Mouse (Mus musculus) embryonic facial prominence, embryonic 12.5 days (tissue): ENCODE results near the gene Glo1. TPM values are rescaled to one million over a fixed set of nuclear protein-coding genes. Genes with fewer than 3 reads are reported as not detected.
"Not testable (repeated sequence)": the region's sequence is repeated elsewhere in the genome, so short reads cannot be mapped to it uniquely, and the experiment has no call there.

Experiments used
- ATAC-seq: fragments of 200-750 bp; cut with Nextera tagmentation; 2 replicates; pipeline ENCODE4 v1.8.0; 2017; ENCODE audit not compliant: insufficient number of reproducible peaks, insufficient read depth, low FRiP score, low TSS enrichment
- H3K27ac ChIP-seq: fragments of 300-500 bp; sonication (generic); 2 replicates; pipeline ENCODE4 v1.5.1; 2016; ENCODE audit warnings: mild to moderate bottlenecking
- H3K27me3 ChIP-seq: fragments of 300-500 bp; sonication (generic); 2 replicates; pipeline ENCODE4 v1.6.1; 2016; ENCODE audit warnings: mild to moderate bottlenecking, moderate library complexity
- H3K36me3 ChIP-seq: fragments of 300-500 bp; sonication (generic); 2 replicates; pipeline ENCODE4 v1.6.1; 2016; ENCODE audit warnings: mild to moderate bottlenecking
- H3K4me1 ChIP-seq: fragments of 300-500 bp; sonication (generic); 2 replicates; pipeline ENCODE4 v1.6.1; 2016
- H3K4me2 ChIP-seq: fragments of 300-500 bp; sonication (generic); replicated peaks from 2 replicates; pipeline ENCODE4 v1.6.1; 2016; ENCODE audit warnings: mild to moderate bottlenecking, moderate library complexity
- H3K4me3 ChIP-seq: fragments of 300-500 bp; sonication (generic); 2 replicates; pipeline ENCODE4 v1.5.1; 2016; ENCODE audit warnings: mild to moderate bottlenecking
- H3K9ac ChIP-seq: fragments of 300-500 bp; sonication (generic); 2 replicates; pipeline ENCODE4 v1.6.1; 2016; ENCODE audit warnings: mild to moderate bottlenecking, moderate library complexity
- H3K9me3 ChIP-seq: fragments of 300-500 bp; sonication (generic); 2 replicates; pipeline ENCODE4 v1.6.1; 2016; ENCODE audit warnings: mild to moderate bottlenecking, moderate library complexity
- WGBS: fragments of 180-500 bp; shearing (Covaris S2); methylation state at CpG from one replicate; pipeline ENCODE4 v1.1.7; 2016; 5-methylcytosine and 5-hydroxymethylcytosine counted together
- polyA plus RNA-seq: library from polyadenylated mRNA; unstranded; fragments of >200 nt; fragmentation: Nextera tagmentation; extraction: Ambion mirVana; gene quantifications from 2 replicates; pipeline ENCODE4 v1.2.1, GENCODE M21; 2016

Glo1 gene
- 215 and 218 TPM in 2 replicates for polyA plus RNA-seq

DNA sequence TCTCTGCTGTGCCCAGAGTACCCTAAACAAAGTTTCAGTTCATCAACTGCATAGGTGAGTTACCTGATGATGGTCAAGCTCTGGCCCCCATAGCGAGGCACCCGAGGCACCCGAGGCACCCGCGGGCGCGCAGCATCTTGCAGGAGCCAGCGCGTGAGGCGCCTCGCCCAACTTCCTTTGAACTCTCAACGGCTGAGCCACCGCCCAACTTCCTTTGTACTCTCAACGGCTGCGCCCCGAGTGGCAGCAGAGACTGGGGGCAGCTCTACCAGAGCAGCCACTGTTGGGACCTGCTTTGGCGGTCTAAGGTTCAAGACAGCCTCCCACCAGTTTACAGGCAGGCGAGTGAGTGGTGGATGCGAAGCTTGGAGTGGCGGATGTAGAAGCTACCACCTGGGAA, at the start of gene Glo1:
Glo1 (minus strand) TSS at position 153 of the 400 bp plus-strand sequence.
- H3K9me3 ChIP-seq, H3K27me3 ChIP-seq, H3K4me3 ChIP-seq, ATAC-seq, H3K4me1 ChIP-seq, H3K27ac ChIP-seq, H3K36me3 ChIP-seq, H3K4me2 ChIP-seq, H3K9ac ChIP-seq: not testable (repeated sequence)
- no CpG with 5 or more reads among the region's 20 CpGs for WGBS

DNA sequence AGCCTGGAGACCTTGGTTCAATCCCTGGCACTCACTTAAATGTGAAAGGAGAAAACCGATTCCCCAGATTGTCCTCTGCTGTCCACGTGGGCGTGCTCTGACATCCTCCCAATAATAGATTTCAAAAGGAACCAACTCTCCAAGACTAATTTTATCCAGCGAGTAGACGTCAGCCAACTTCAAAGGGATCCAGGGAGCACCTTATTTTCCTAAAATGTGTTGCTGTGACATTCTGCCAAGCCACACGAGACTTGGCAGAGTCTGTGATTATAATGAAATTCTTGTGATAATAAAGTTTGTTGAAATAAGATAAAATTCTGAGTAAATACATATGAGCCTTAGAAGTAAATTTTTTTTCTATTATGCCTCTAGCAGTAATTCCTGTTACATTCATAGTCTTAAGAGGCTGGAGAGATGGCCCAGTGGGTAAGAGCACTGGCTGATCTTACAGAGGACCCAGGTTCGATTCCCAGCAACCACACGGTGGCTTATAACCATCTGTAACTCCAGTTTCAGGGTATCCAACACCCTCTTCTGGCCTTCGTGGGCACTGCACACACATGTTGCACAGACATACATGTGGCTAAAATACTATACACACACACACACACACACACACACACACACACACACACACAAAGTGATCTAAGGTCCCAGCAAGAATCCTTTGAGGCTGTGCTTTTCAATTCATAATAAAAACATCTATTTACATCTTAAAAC, 48.5 kb upstream of the Glo1 start:
- Histone ChIP-seq H3K36me3 (no peaks in the 10 kb centered on the region), H3K9ac (no peak overlapping the region), H3K4me3 (no peak overlapping the region), H3K9me3 (0 out of 2 replicates have a peak, but pooled peaks cover 3% of the 10 kb centered on the region), H3K4me1 (no peaks in the 10 kb centered on the region), H3K4me2 (no peak overlapping the region), H3K27ac (no peak overlapping the region), H3K27me3 (no peaks in the 10 kb centered on the region)
- ATAC-seq: no peak
- 90% methylated on average over 9 of the region's 9 CpGs for WGBS

DNA sequence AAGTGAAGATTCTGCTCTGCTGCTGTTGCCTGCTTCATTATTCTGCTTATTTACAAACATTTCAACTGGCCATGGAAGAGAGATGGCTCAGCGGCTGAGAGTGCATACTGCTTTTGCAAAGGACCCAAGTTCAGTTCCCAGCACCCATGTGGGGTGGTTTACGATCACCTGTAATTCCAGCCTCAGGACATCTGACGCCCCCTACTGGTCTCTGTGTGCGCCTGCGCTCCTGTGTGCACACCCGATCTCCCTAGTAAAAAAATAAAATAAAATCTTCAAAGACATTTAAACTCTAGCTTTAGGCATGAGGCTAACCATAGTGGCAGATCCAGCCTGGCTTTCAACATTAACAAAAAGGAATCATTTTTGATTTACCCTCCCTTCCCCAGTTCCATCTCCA, 46.4 kb upstream of the Glo1 start:
- no peak for ATAC-seq
- H3K9me3 ChIP-seq: no peaks in the 10 kb centered on the region
- H3K4me3 ChIP-seq: no peak overlapping the region
- H3K27me3 ChIP-seq: no peaks in the 10 kb centered on the region
- H3K4me2 ChIP-seq: no peak overlapping the region
- no peak overlapping the region for H3K27ac ChIP-seq
- 90% methylated on average over 6 of the region's 6 CpGs for WGBS
- no peak overlapping the region for H3K9ac ChIP-seq
- no peaks in the 10 kb centered on the region for H3K36me3 ChIP-seq
- H3K4me1 ChIP-seq: no peaks in the 10 kb centered on the region

DNA sequence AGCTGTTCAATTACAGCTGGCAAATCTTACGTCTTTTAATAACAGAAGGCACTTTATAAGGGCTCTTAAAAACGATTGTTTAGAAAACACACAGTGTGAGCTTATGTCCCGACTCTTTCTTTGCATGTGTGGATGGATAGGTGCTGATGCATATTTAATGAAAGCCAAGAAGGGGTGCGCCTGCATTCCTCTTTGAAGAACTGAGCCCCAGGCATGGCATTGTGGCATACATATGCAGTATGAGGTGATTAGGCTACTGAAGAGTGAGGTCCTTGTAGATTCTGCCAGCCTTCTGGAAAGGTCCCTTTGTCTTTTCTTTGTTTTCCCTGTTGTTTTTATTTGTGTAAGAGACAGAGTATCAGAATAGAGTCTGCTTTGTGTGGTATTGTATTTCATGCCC, 45.9 kb upstream of the Glo1 start:
- ATAC-seq: no peak
- Histone ChIP-seq H3K9me3 (no peaks in the 10 kb centered on the region), H3K4me2 (no peak overlapping the region), H3K9ac (no peak overlapping the region), H3K4me3 (no peak overlapping the region), H3K27ac (no peak overlapping the region), H3K36me3 (no peaks in the 10 kb centered on the region), H3K27me3 (no peaks in the 10 kb centered on the region), H3K4me1 (no peaks in the 10 kb centered on the region)
- WGBS: 85% methylated on average over 4 of the region's 4 CpGs

DNA sequence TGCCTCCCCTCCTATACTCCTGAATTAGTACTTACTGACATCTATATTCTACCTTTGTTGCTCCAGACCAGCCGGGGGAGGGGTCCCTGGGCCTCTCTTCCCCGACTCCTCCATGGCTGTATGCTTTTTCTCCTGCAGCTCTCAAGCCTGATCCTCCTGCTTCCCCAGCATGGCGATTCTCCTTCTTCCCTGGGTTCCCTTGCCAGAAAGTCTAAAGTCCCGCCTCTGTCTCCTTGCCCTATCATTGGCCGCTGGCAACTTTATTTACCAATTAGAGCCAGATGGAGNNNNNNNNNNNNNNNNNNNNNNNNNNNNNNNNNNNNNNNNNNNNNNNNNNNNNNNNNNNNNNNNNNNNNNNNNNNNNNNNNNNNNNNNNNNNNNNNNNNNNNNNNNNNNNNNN, 38.2 kb upstream of the Glo1 start:
- H3K4me2 ChIP-seq: no peak overlapping the region
- no peak overlapping the region for H3K9ac ChIP-seq
- WGBS: 75% methylated on average over 5 of the region's 5 CpGs
- H3K4me3 ChIP-seq: no peak overlapping the region
- H3K36me3 ChIP-seq: no peaks in the 10 kb centered on the region
- no peaks in the 10 kb centered on the region for H3K4me1 ChIP-seq
- no peaks in the 10 kb centered on the region for H3K27me3 ChIP-seq
- no peak for ATAC-seq
- H3K9me3 ChIP-seq: no peaks in the 10 kb centered on the region
- no peak overlapping the region for H3K27ac ChIP-seq

DNA sequence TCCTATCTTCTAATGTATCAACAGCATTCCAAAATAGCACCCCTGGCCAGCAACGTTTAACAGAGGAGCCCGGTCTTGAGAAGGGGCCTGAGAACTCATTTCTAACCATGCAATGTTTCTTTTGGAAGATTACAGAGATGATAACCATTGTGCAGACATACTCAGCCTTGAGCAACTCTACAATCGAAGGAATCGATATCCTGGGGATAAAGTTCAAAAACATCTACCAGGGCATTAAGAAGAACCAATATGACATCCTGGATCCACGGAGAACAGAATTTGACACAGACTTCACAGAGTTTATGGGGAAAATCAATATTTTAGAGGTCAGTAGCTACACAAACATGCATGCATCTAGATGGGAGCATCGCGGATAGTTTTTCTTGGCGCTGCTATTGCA, 36.5 kb upstream of the Glo1 start:
- Histone ChIP-seq H3K36me3 (no peaks in the 10 kb centered on the region), H3K27ac (no peak overlapping the region), H3K4me1 (no peaks in the 10 kb centered on the region), H3K4me2 (no peak overlapping the region), H3K27me3 (no peaks in the 10 kb centered on the region), H3K4me3 (no peak overlapping the region), H3K9ac (no peak overlapping the region), H3K9me3 (no peaks in the 10 kb centered on the region)
- WGBS: 89% methylated on average over 8 of the region's 8 CpGs
- ATAC-seq: no peak

DNA sequence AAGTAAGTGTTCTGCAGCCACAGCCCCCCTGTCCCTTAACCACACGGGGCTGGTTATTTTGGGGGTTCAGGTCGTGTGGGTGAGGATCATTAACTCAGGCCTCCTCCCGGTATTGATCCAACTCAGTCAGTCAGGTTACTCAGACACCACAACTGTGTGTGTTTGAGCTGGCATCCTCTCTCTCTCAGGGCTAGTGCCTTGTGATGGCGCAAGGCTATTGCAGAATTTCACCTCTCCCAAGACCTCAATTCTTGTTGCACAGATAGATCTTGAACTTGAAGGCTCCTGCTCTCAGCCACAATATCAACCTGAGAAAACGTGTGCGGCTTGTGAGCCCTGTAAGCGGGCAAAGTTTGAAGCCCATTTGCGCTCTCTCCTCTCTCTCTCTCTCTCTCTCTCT, 35.5 kb upstream of the Glo1 start:
- no peaks in the 10 kb centered on the region for H3K27me3 ChIP-seq

DNA sequence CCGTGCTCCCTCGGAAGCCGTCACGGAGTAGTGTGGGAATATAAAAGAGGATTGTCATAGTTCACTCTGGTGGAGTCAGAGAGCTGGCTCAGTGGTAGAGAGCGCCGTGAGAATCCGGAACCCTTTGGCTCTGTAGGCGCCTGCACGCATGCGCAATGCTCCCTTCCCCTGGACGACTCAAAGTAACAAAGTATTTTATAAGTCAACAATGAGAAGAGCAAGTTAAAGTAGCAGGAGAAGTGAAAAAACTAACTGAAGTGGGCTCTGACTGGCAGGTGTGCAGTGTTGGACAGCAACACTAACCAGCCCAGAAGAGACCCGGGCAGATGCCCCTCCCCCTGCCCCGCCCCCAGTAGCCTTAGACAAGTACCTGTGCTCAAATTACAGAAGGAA, 31.5 kb upstream of the Glo1 start:
- H3K9ac ChIP-seq: no peak overlapping the region
- no peaks in the 10 kb centered on the region for H3K27me3 ChIP-seq
- no peaks in the 10 kb centered on the region for H3K9me3 ChIP-seq
- H3K4me2 ChIP-seq: peak overlapping the region; percentile 47
- peak overlapping the region; percentile 47; the same call in 1 of the 2 replicates for H3K27ac ChIP-seq
- H3K36me3 ChIP-seq: no peaks in the 10 kb centered on the region
- ATAC-seq: peak; percentile 75; the same call in 1 of the 2 replicates
- H3K4me1 ChIP-seq: no peaks in the 10 kb centered on the region
- 10% methylated on average over 13 of the region's 13 CpGs for WGBS
- H3K4me3 ChIP-seq: peak overlapping the region; percentile 32

More for the DNA sequence above, 35.5 kb upstream of the Glo1 start:
- Histone ChIP-seq H3K9ac (no peak overlapping the region), H3K36me3 (no peaks in the 10 kb centered on the region), H3K4me3 (no peak overlapping the region), H3K4me2 (no peak overlapping the region), H3K27ac (no peak overlapping the region), H3K9me3 (no peaks in the 10 kb centered on the region), H3K4me1 (no peaks in the 10 kb centered on the region)
- WGBS: 67% methylated on average over 8 of the region's 8 CpGs
- no peak for ATAC-seq

DNA sequence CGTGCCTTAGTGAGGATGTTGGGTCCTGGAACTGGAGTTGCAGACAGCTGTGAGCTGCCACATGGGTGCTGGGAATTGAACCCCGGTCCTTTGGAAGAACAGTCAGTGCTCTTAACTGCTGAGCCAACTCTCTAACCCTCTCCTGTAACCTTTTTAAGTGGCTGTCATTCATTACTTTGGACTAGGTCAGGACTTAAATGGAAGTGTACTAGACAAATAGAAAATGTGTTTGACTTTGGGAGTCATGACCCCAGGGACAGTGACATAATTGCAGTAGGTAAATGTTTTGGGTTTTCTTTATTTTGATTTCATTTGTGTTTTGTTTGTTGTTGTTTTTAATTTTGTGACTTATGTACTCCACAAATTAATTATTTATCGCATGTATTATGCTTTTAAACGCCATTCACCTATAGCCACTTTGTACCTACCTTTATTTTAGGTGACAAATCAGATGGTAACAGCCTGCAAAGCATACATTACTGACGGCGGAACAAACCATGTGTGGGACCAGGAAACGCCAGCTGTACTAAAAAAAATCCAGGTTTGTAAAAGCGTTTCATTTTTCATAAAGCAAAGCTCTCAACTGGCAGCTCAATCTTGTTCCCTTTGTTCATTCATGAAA, 31.0 kb upstream of the Glo1 start:
- no peaks in the 10 kb centered on the region for H3K27me3 ChIP-seq
- H3K9me3 ChIP-seq: 0 out of 2 replicates have a peak, but pooled peaks cover 3% of the 10 kb centered on the region
- H3K9ac ChIP-seq: no peak overlapping the region
- no peak for ATAC-seq
- WGBS: 57% methylated on average over 8 of the region's 8 CpGs
- H3K4me2 ChIP-seq: peak overlapping the region; percentile 47
- no peaks in the 10 kb centered on the region for H3K36me3 ChIP-seq
- H3K27ac ChIP-seq: peak overlapping the region; percentile 47; the same call in 1 of the 2 replicates
- peak overlapping the region; percentile 32 for H3K4me3 ChIP-seq
- no peaks in the 10 kb centered on the region for H3K4me1 ChIP-seq

DNA sequence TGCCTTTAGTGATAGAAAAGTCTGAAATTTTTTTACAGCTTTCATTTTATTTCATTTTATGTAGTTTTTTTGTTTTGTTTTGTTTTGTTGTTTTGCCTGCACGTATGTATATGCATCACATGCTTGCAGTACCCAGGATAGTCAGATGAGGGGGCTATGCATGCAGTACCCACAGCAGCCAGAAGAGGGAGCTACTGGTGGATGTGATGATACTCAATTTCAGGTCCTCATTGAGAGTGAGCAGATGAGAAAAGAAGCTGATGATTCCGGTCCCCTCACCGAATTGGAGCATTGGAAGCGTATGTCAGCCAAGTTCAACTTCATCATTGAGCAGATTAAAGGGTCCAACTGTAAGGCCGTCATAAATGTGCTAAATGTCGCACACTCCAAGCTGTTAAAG, 26.3 kb upstream of the Glo1 start:
- Histone ChIP-seq H3K4me1 (no peaks in the 10 kb centered on the region), H3K27ac (no peak overlapping the region), H3K4me3 (no peak overlapping the region), H3K9ac (no peak overlapping the region), H3K27me3 (no peaks in the 10 kb centered on the region), H3K36me3 (no peaks in the 10 kb centered on the region), H3K9me3 (0 out of 2 replicates have a peak, but pooled peaks cover 3% of the 10 kb centered on the region), H3K4me2 (no peak overlapping the region)
- no peak for ATAC-seq
- 98% methylated on average over 6 of the region's 6 CpGs for WGBS

DNA sequence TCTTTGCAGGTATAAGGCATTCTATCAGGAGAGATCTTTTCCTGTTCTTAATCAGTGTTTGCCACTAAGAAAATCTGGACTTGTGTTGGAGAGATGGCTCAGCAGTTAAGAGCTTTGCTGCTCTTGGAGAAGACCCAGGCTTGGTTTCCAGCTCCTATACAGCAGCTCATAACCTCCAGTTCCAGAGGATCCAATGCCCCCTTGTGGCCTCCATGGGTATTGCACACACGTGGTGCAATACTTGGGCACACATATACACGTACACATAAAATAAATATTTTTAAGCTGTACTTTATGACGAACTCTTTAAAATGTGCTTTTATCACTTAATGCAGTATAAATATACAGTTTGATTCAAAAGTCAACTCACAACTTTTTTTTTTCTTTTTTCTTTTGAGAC, 22.1 kb upstream of the Glo1 start:
- 93% methylated on average over 3 of the region's 3 CpGs for WGBS
- no peak for ATAC-seq

DNA sequence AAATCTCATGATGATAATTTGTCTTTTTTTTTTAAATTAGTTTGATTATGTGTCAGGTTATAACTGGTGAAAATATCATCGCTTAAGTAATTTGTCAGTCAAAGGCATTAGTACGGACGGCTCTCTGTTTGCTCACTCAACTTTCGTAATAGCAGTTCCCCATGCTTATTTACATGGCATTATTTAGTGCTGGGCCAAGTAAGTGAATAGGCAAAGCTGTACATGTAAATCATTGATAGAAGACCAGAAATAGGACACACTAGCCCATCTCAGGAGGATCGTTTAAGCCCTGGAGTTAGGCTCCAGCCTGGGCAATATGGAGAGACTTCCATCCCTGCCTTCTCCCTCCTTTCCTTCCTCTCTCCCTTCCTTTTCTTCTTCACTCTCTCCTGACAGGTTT, 14.2 kb upstream of the Glo1 start:
- Histone ChIP-seq H3K9ac (no peak overlapping the region), H3K36me3 (no peaks in the 10 kb centered on the region), H3K4me1 (no peaks in the 10 kb centered on the region), H3K27me3 (no peaks in the 10 kb centered on the region), H3K27ac (no peak overlapping the region), H3K9me3 (no peaks in the 10 kb centered on the region), H3K4me3 (no peak overlapping the region), H3K4me2 (no peak overlapping the region)
- WGBS: 95% methylated on average over 5 of the region's 5 CpGs
- ATAC-seq: no peak

More for the DNA sequence above, 22.1 kb upstream of the Glo1 start:
- Histone ChIP-seq H3K4me1 (no peaks in the 10 kb centered on the region), H3K27ac (no peak overlapping the region), H3K4me3 (no peak overlapping the region), H3K9ac (no peak overlapping the region), H3K27me3 (no peaks in the 10 kb centered on the region), H3K36me3 (no peaks in the 10 kb centered on the region), H3K4me2 (no peak overlapping the region), H3K9me3 (0 out of 2 replicates have a peak, but pooled peaks cover 3% of the 10 kb centered on the region)
